Mouse (Mus musculus) brain, embryonic 14.5 days (tissue): ENCODE measurements at regions not wholly inside any gene's neighbourhood (a gene's known extent, or its start where the extent isn't known, plus 50 kb on each side); places are given as distances from the start of the nearest gene placed in this dataset.

Source experiments
- CTCF ChIP-seq: fragments of 200-500 bp; IDR thresholded peaks from 2 replicates; pipeline ENCODE4 v1.5.1; 2012; ENCODE audit warnings: inconsistent platforms, mild to moderate bottlenecking, moderate library complexity, borderline replicate concordance; ENCODE audit not compliant: insufficient read depth, insufficient read length; ENCODE audit errors: extremely low read depth
- POLR2A ChIP-seq: fragments of 200-500 bp; IDR thresholded peaks from 2 replicates; pipeline ENCODE4 v1.6.1; 2012; ENCODE audit warnings: mild to moderate bottlenecking, inconsistent platforms, borderline replicate concordance; ENCODE audit not compliant: poor library complexity, insufficient read depth, insufficient read length, severe bottlenecking; ENCODE audit errors: extremely low read depth

DNA sequence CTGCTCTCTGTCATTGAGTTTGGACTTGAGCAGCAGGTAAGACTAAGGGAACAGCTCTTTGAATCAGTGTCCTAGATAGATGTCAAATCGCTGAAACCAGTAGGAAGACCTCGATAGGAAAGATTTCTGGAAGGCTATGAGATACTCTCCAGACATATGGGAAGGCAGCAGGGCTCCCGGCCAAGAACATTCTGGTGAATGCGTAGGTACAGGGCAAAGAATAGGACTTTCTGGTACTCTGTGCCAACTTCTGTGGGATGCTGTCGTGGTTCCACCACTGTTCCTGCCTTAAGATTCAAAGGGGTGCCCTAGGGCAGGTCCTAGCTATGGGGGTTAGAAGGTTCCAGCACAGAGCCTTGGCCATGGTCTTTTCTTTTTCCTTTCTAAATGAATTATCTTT lies 138.5 kb upstream of the Bcor start:
- TF ChIP-seq CTCF (no peak), POLR2A (no peak)
